Mouse (Mus musculus): ENCODE measurements around the gene Crygn. TPM values are rescaled to one million over a fixed set of nuclear protein-coding genes. Genes with fewer than 3 reads are reported as not detected.

Crygn gene
- polyA plus RNA-seq, 1 experiment: 0.43 TPM

GRCm38 (mm10) chr5:24729797-24730487, 27.9 kb downstream of the Crygn start:
- Histone ChIP-seq H3K36me3 (ENCODE audit: control insufficient read depth, insufficient read depth, low read length) (no peaks in the 10 kb centered on the region), H3K4me1 (replicated peaks; ENCODE audit: control insufficient read depth, insufficient read depth, low read length) (peaks cover 22% of the 10 kb centered on the region), H3K27me3 (ENCODE audit: control insufficient read depth, insufficient read depth, low read length) (peaks cover 12% of the 10 kb centered on the region), H3K27ac (ENCODE audit: control insufficient read depth, insufficient read depth, low read length) (no peak overlapping the region), H3K4me3 (ENCODE audit: control insufficient read depth, insufficient read depth, low read length) (peak overlapping the region; percentile 29)
- 7% methylated on average over 49 of the region's 49 CpGs for WGBS
- TF ChIP-seq POLR2A (IDR thresholded peaks at IDR 0.05; ENCODE audit: control insufficient read depth, extremely low read depth, insufficient read depth, low read length, poor library complexity) (no peak), CTCF (IDR thresholded peaks at IDR 0.05; ENCODE audit: borderline replicate concordance, control insufficient read depth, extremely low read depth, insufficient read depth, low read length, poor library complexity) (no peak)
- DNase-seq: no peak

GRCm38 (mm10) chr5:24726901-24727836, 30.6 kb downstream of the Crygn start:
- Histone ChIP-seq H3K36me3 (ENCODE audit: control insufficient read depth, insufficient read depth, low read length) (no peaks in the 10 kb centered on the region), H3K4me3 (ENCODE audit: control insufficient read depth, insufficient read depth, low read length) (no peak overlapping the region), H3K27ac (ENCODE audit: control insufficient read depth, insufficient read depth, low read length) (no peak overlapping the region), H3K4me1 (replicated peaks; ENCODE audit: control insufficient read depth, insufficient read depth, low read length) (peaks cover 32% of the 10 kb centered on the region), H3K27me3 (ENCODE audit: control insufficient read depth, insufficient read depth, low read length) (peaks cover 12% of the 10 kb centered on the region)
- WGBS: 76% methylated on average over 12 of the region's 12 CpGs
- no peak for DNase-seq
- no peak for TF ChIP-seq CTCF (IDR thresholded peaks at IDR 0.05; ENCODE audit: borderline replicate concordance, control insufficient read depth, extremely low read depth, insufficient read depth, low read length, poor library complexity)

DNA sequence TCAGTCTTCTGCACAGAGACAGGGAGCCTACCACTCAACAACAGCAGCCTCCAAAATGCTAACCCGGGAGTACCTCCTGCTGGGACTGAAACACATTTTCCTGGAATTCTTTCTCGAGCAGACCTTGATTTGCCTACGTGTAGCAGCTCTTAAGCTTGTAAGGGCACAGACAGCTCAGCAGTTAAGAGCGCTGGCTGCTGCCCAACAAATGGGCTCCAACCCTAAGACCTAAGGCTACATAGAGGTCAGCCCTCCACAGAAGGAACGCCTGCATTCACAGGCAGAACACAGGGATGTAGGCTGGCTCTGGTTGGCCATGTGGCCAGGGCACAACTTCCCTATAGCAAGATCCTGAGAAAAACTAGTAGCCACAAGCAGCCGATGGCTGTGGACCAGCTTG, 31.9 kb downstream of the Crygn start:
- peaks cover 28% of the 10 kb centered on the region for H3K4me1 ChIP-seq (replicated peaks; ENCODE audit: control insufficient read depth, insufficient read depth, low read length)
- no peak overlapping the region for H3K4me3 ChIP-seq (ENCODE audit: control insufficient read depth, insufficient read depth, low read length)
- H3K27ac ChIP-seq (ENCODE audit: control insufficient read depth, insufficient read depth, low read length): no peak overlapping the region
- no peaks in the 10 kb centered on the region for H3K36me3 ChIP-seq (ENCODE audit: control insufficient read depth, insufficient read depth, low read length)
- TF ChIP-seq CTCF (IDR thresholded peaks at IDR 0.05; ENCODE audit: borderline replicate concordance, control insufficient read depth, extremely low read depth, insufficient read depth, low read length, poor library complexity) (no peak), POLR2A (IDR thresholded peaks at IDR 0.05; ENCODE audit: control insufficient read depth, extremely low read depth, insufficient read depth, low read length, poor library complexity) (no peak)
- WGBS: 93% methylated on average over 6 of the region's 6 CpGs
- peaks cover 11% of the 10 kb centered on the region for H3K27me3 ChIP-seq (ENCODE audit: control insufficient read depth, insufficient read depth, low read length)
- no peak for DNase-seq

DNA sequence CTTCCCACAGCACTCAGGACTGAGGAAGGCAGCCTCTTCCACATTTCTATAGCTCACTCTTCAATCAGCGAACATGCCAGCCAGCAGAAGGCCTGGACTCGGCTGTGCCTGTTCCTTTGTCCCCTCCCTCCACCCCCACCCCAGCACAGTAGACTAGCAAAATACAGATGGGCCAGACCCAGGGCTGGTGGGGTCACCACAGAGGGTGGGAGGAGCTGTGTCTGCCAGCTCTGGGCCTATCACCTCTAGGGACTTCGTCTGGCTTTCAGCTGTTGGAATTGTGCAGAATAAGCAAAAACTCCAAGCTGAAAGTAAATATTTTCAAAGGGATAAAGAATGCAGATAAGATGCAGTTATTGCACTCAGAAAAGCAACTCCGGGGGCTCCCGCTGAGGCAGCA, 33.0 kb downstream of the Crygn start:
- H3K36me3 ChIP-seq (ENCODE audit: control insufficient read depth, insufficient read depth, low read length): no peaks in the 10 kb centered on the region
- peaks cover 17% of the 10 kb centered on the region for H3K4me1 ChIP-seq (replicated peaks; ENCODE audit: control insufficient read depth, insufficient read depth, low read length)
- no peak overlapping the region for H3K27ac ChIP-seq (ENCODE audit: control insufficient read depth, insufficient read depth, low read length)
- no peak for DNase-seq
- 76% methylated on average over 5 of the region's 5 CpGs for WGBS
- H3K4me3 ChIP-seq (ENCODE audit: control insufficient read depth, insufficient read depth, low read length): no peak overlapping the region
- no peaks in the 10 kb centered on the region for H3K27me3 ChIP-seq (ENCODE audit: control insufficient read depth, insufficient read depth, low read length)
- TF ChIP-seq CTCF (IDR thresholded peaks at IDR 0.05; ENCODE audit: borderline replicate concordance, control insufficient read depth, extremely low read depth, insufficient read depth, low read length, poor library complexity) (no peak), POLR2A (IDR thresholded peaks at IDR 0.05; ENCODE audit: control insufficient read depth, extremely low read depth, insufficient read depth, low read length, poor library complexity) (no peak)

DNA sequence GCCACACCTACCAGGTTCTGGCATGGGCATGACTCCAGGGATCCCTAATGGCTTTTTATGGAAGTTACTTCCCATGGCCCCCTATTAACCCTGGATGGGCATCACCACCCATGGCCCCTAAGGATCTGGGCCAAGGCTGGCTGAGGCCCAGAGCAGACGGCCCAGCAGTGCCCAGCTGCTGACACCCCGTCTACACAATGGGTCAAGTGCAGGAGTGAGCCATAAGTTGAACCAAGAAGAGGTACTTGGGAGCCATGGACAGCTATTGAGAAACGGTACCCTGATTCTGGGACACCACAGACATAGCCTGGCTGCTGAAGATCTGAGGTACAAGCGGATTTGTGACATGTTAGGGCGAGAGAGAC, 33.6 kb downstream of the Crygn start:
- TF ChIP-seq CTCF (IDR thresholded peaks at IDR 0.05; ENCODE audit: borderline replicate concordance, control insufficient read depth, extremely low read depth, insufficient read depth, low read length, poor library complexity): no peak
- TF ChIP-seq POLR2A (IDR thresholded peaks at IDR 0.05; ENCODE audit: control insufficient read depth, extremely low read depth, insufficient read depth, low read length, poor library complexity): no peak
- H3K4me3 ChIP-seq (ENCODE audit: control insufficient read depth, insufficient read depth, low read length): no peak overlapping the region
- H3K4me1 ChIP-seq (replicated peaks; ENCODE audit: control insufficient read depth, insufficient read depth, low read length): peaks cover 17% of the 10 kb centered on the region
- H3K27ac ChIP-seq (ENCODE audit: control insufficient read depth, insufficient read depth, low read length): no peak overlapping the region
- 53% methylated on average over 5 of the region's 5 CpGs for WGBS
- no peaks in the 10 kb centered on the region for H3K36me3 ChIP-seq (ENCODE audit: control insufficient read depth, insufficient read depth, low read length)
- no peak for DNase-seq
- H3K27me3 ChIP-seq (ENCODE audit: control insufficient read depth, insufficient read depth, low read length): no peaks in the 10 kb centered on the region

- H3K4me3 ChIP-seq (ENCODE audit: control insufficient read depth, insufficient read depth, low read length): no peak overlapping the region
- WGBS: 89% methylated on average over 11 of the region's 11 CpGs
- peaks cover 17% of the 10 kb centered on the region for H3K4me1 ChIP-seq (replicated peaks; ENCODE audit: control insufficient read depth, insufficient read depth, low read length)
- H3K27me3 ChIP-seq (ENCODE audit: control insufficient read depth, insufficient read depth, low read length): no peaks in the 10 kb centered on the region
- TF ChIP-seq CTCF (IDR thresholded peaks at IDR 0.05; ENCODE audit: borderline replicate concordance, control insufficient read depth, extremely low read depth, insufficient read depth, low read length, poor library complexity) (no peak), POLR2A (IDR thresholded peaks at IDR 0.05; ENCODE audit: control insufficient read depth, extremely low read depth, insufficient read depth, low read length, poor library complexity) (no peak)
- H3K27ac ChIP-seq (ENCODE audit: control insufficient read depth, insufficient read depth, low read length): no peak overlapping the region
- no peak for DNase-seq
- H3K36me3 ChIP-seq (ENCODE audit: control insufficient read depth, insufficient read depth, low read length): no peaks in the 10 kb centered on the region
Measured at GRCm38 (mm10) chr5:24723527-24724269, 34.1 kb downstream of the Crygn start.
